Mouse (Mus musculus) kidney, adult 9 months (tissue): ENCODE data around the gene Cyp4f37.
"Not testable (repeated sequence)": the region's sequence is repeated elsewhere in the genome, so short reads cannot be mapped to it uniquely, and the experiment has no call there.

Experiments
- DNase-seq: peaks from one replicate; pipeline ENCODE4 v3.0.0; 2022

Gene Cyp4f37

DNA sequence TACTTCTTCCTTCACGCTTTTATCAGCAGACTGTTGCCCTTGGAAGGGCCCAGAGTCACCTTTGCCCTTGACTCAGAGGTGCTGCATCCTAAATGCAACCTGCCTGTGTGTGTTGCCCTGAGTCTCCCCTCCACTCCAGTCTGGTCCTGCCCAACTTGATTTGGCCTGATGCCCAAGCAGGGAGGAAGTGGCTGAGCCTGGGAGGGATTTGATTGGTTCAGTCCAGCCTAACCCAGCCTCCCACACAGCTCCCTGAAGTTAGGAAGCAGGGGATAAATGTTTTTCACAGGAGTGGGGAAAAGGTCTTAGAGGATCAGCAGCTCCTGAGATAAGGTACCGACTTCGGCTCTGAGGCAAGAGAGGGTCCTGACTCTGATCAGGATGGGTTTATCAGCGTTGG is at the start of gene Cyp4f37:
Gene Cyp4f37, plus strand, starts transcription at position 292 of the 400 bp plus-strand sequence.
- not testable (repeated sequence) for DNase-seq

GRCm38 (mm10) chr17:32573286-32573685 is 47.8 kb upstream of the Cyp4f37 start:
- not testable (repeated sequence) for DNase-seq

- no peak for DNase-seq
These were observed 43.5 kb upstream of the Cyp4f37 start for GRCm38 (mm10) chr17:32577496-32578186.

GRCm38 (mm10) chr17:32596494-32596893 is 24.6 kb upstream of the Cyp4f37 start:
- DNase-seq = no peak

DNA sequence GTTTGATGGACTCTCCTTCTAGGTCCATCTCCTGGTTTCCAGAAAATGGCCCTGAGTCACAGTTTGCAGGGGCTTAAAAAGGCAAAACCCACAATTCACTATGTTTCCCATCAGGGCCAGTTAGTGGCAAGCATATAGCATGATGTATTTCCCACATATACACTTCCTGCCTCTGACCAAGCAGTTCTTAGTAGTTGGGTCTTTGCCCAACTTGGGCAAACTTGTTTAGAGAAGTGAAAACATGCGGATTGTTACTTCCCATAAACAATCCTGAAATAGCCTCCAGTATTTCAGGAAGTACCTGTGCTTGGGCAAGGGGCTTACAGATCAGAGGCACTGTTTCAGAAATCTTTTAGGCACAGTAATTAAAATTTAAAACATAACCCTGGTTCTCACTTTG is 13.1 kb upstream of the Cyp4f37 start:
- DNase-seq = peak; percentile 5

DNA sequence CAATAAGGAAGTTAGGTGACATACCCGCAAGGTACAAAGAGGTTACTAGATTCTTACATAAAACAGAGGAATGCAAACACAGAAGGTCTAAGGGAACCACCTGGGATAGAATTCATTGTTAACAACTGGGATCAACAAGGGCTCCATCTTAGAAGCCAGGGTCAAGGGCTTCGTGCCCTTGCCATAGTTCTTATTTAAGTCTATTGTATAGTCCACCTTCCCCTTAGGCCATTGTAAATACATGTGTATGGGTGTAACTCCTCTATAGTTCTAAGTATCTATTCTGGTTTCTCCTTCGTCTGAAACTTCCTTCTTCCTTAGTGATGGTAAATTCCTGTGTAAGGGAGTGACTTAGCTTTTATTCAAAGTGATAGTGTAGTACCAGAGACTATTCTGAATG is 10.9 kb upstream of the Cyp4f37 start:
- not testable (repeated sequence) for DNase-seq

DNA sequence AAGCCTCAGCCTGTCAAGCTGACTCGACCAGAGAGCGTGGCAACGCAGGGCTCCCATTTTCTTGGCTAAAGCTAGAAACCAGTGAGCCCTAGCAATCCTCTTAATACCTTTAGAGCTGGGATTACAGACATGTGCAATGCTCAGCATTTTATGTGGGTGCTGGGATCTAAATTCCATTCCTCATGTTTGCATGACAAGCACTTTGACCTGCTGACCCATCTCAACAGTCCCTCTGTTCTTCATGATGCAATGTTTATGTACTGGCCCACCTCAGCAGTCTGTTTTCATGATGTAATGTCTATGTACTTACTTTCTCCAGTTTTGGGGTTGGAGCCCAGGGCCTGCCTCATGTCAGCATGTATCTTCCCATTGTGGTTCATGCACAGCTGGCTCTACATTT is 10.2 kb upstream of the Cyp4f37 start:
- DNase-seq = no peak

GRCm38 (mm10) chr17:32612417-32612816 is 8.7 kb upstream of the Cyp4f37 start:
- DNase-seq = no peak

DNA sequence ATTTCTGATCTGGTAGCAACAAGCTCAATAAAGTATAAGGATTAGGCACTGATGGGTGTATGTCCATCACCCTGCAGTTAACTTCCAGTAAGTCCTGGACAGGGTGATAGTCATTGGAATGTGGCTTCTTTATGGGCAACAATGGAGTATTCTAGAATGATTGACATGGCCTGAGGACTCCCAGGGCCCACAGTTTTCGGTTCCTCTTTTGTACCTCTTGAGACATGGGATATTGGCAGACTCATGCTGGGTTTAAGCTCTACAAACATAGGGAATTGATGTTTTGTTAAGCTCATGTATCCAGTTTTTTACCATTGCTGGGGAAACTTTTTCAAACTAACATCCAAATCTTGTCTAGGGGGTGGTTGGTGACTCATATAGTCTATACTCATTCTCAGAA is 3.9 kb upstream of the Cyp4f37 start:
- no peak for DNase-seq

DNA sequence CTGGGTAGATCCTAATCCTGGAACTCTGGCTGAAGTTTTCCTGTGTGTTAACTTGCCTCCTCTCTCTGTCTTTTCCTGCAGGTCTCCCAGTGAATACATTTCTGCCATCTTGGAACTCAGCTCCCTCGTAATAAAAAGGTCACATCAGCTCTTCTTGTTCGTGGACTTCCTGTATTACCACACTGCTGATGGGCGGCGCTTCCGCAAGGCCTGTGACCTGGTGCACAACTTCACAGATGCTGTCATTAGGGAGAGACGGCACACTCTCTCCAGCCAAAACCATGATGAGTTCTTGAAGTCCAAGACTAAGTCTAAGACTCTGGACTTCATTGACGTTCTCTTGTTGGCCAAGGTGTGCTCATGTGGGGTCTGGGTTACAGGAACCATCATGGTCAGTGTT is 8.6 kb downstream of the Cyp4f37 start:
- DNase-seq = not testable (repeated sequence)

GRCm38 (mm10) chr17:32631936-32632335 is 10.8 kb downstream of the Cyp4f37 start:
- DNase-seq = no peak

- DNase-seq = not testable (repeated sequence)
These were observed 13.3 kb downstream of the Cyp4f37 start for GRCm38 (mm10) chr17:32634242-32634971.

DNA sequence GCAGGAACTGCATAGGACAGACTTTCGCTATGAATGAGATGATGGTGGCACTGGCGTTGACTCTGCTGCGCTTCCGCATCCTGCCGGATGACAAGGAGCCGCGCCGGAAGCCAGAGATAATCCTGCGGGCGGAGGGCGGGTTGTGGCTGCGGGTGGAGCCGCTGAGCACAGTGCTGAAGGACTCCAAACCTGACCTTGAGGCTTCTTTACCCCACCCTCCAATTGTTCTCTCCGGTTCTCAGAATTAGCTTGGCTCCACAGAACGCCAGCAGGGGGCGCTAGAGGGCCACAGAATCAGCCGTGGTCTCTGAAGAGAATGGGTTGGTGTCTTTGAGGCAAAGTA is 13.8 kb downstream of the Cyp4f37 start:
- peak; percentile 79 for DNase-seq

DNA sequence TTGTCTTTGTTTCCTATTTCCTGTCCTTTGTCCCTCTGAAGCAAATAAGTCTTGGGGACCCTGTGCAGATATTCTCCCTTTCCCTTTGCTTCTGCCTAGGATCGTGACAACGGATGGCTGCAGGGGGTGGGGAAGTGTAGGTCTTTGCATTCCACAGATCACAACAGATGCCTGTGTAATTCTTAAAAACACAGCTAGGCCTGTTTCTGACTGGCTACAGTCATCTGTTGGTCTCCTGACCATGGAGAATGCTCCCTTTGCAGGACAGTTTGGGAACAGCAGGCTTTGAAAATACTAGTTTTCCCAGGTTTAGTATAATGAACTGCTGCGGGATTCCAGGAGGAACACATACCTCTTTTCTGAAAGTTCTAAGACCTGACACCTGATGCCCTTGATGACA is 15.2 kb downstream of the Cyp4f37 start:
- DNase-seq = no peak

- DNase-seq = no peak
These were observed 16.0 kb downstream of the Cyp4f37 start for GRCm38 (mm10) chr17:32637151-32637550.

DNA sequence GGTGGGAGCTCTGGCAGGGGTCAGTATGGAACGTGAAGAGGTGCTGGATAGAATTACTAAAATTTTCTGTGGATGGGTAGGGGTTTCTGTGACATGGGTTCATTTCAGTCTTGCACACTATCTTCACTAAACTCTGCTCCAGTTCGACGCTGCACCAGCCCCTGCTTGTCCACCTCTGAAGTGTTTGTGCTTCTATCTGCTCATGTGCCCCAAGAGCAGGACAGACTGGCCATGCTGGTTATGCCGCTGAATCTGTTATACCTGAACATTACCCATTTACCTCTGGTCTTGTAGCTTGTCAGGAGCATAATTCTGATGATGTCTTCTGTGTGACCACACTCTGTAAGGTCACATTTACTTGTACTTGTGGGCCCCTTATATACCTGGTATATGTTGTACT is 25.5 kb downstream of the Cyp4f37 start:
- DNase-seq = no peak

GRCm38 (mm10) chr17:32653860-32654259 is 32.8 kb downstream of the Cyp4f37 start:
- DNase-seq = no peak

DNA sequence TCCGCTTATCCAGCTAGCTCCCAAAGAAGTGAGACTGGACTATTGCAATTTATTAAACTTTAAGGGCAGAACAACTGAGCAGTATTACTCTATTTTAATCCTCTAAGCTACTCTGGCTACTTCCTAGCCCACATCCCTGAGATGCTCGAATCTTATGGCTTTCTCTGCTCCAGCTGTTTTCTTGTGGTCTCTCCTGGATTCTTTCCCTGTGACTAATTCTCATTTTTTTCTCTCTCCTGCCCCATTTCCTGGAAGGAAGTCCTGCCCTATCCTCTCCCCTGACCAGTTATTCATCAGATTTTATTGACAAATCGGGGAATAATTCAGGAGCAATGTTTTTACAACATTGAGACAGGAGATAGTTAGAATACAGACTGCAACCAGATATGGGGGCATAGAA is 35.9 kb downstream of the Cyp4f37 start:
- DNase-seq = no peak

DNA sequence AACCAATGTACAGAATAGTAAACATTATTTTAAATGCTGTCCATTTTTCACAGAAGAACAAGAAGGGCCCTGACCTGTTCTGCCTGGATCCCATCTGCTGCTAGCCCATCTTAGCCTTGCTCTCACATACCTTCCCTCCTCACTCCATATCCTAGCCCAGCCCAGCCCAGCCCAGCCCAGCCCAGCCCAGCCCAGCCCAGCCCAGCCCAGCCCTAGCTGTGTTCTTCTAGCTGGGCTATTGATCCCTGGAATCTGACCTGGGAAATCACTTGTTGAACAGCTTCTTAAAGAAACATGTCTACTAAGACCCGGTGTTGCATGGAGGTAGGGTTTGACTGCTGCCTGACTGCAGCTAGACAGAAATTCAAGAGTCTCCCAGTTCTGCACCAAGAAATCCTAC is 37.1 kb downstream of the Cyp4f37 start:
- no peak for DNase-seq

- peak; percentile 62 for DNase-seq
These were observed 37.6 kb downstream of the Cyp4f37 start, which contains the start of gene Cyp4f40 for GRCm38 (mm10) chr17:32658712-32659111. TSS of gene Cyp4f40 (plus strand) at chr17:32658900.

GRCm38 (mm10) chr17:32673976-32674375 is 52.9 kb downstream of the Cyp4f37 start:
- DNase-seq = no peak

GRCm38 (mm10) chr17:32676040-32676635 is 55.0 kb downstream of the Cyp4f37 start:
- no peak for DNase-seq

GRCm38 (mm10) chr17:32680404-32680803 is 59.3 kb downstream of the Cyp4f37 start:
- peak; percentile 62 for DNase-seq
